Mouse (Mus musculus) heart, embryonic 13.5 days (tissue): ENCODE measurements around the gene Zfp454. TPM values are rescaled to one million over a fixed set of nuclear protein-coding genes. Genes with fewer than 3 reads are reported as not detected.

Source experiments
- ATAC-seq: fragments of 200-750 bp; cut with Nextera tagmentation; 2 replicates; pipeline ENCODE4 v1.8.0; 2017; ENCODE audit warnings: moderate TSS enrichment; ENCODE audit not compliant: insufficient number of reproducible peaks, low FRiP score, low TSS enrichment; ENCODE audit errors: extremely low read depth
- H3K27ac ChIP-seq: fragments of 300-500 bp; sonication (generic); replicated peaks from 2 replicates; pipeline ENCODE4 v1.5.1; 2015; ENCODE audit warnings: moderate library complexity, mild to moderate bottlenecking, inconsistent platforms
- H3K27me3 ChIP-seq: fragments of 300-500 bp; sonication (generic); replicated peaks from 2 replicates; pipeline ENCODE4 v1.6.1; 2015; ENCODE audit warnings: mild to moderate bottlenecking, inconsistent platforms
- H3K36me3 ChIP-seq: fragments of 300-500 bp; sonication (generic); 2 replicates; pipeline ENCODE4 v1.6.1; 2015; ENCODE audit warnings: mild to moderate bottlenecking, inconsistent platforms
- H3K4me1 ChIP-seq: fragments of 300-500 bp; sonication (generic); 2 replicates; pipeline ENCODE4 v1.6.1; 2015; ENCODE audit warnings: inconsistent platforms
- H3K4me2 ChIP-seq: fragments of 300-500 bp; sonication (generic); 2 replicates; pipeline ENCODE4 v1.6.1; 2015; ENCODE audit warnings: inconsistent platforms, mild to moderate bottlenecking, moderate library complexity
- H3K4me3 ChIP-seq: fragments of 300-500 bp; sonication (generic); 2 replicates; pipeline ENCODE4 v1.5.1; 2015; ENCODE audit warnings: moderate library complexity, mild to moderate bottlenecking, inconsistent platforms
- H3K9ac ChIP-seq: fragments of 300-500 bp; sonication (generic); 2 replicates; pipeline ENCODE4 v1.6.1; 2015; ENCODE audit warnings: inconsistent platforms, mild to moderate bottlenecking, moderate library complexity
- H3K9me3 ChIP-seq: fragments of 300-500 bp; sonication (generic); 2 replicates; pipeline ENCODE4 v1.6.1; 2016; ENCODE audit warnings: inconsistent platforms
- WGBS: fragments of 180-500 bp; shearing (Covaris S2); methylation state at CpG from one replicate; pipeline ENCODE4 v1.1.7; 2015; ENCODE audit warnings: mixed read lengths; 5-methylcytosine and 5-hydroxymethylcytosine counted together
- polyA plus RNA-seq: library from polyadenylated mRNA; unstranded; fragments of >200 nt; fragmentation: Nextera tagmentation; extraction: Ambion mirVana; gene quantifications from 2 replicates; pipeline ENCODE4 v1.2.1, GENCODE M21; 2015

Zfp454 gene
- polyA plus RNA-seq, 1 experiment from 2014 or later: 2.7 TPM

DNA sequence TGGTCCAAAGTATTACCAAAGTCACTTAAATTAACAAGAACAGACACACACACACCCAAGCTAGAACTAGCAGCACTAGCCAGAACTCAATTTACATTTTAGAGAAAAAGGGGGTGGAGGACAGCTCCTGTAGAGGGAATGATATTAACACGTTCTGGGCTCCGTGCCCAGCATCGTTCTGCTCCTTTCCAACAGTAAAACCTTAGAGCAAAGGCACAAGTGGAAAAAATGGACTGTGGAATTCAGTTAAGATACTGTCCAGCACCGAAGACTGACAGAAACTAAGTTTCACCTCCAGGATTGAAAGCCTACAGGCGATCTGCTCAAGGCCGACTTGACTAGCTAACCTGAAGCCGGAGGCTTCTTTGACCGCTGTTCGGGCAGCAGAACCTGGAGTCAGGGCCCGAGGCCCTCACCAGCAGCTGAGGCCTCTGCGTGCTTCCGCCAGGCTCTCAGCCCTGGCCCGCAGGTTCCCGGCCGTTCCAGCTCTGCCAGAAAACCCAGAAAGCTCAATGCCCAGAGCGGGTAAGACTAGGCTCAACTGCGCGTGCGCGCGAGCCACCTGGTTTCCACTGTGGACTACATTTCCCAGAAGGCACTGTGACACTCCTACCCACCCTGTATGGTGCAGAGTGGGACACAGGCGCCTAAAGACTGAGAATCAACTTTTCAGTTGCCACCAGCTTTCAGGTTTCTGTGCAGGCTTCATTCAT, 46.3 kb downstream of the Zfp454 start, which contains the start of gene Zfp879:
Gene Zfp879 (minus strand): TSS at position 530 of the 713 bp plus-strand sequence.
- H3K4me3 ChIP-seq: peak within 1 kb of the TSS; percentile 56
- H3K4me2 ChIP-seq: peak within 1 kb of the TSS; percentile 80
- H3K4me1 ChIP-seq: peaks cover 12% of the 10 kb centered on the region
- no peaks in the 10 kb centered on the region for H3K9me3 ChIP-seq
- no peaks in the 10 kb centered on the region for H3K36me3 ChIP-seq
- peak within 1 kb of the TSS; percentile 86 for H3K9ac ChIP-seq
- peak; percentile 85 for ATAC-seq
- peaks cover 16% of the 10 kb centered on the region; the same call in 1 of the 2 replicates for H3K27me3 ChIP-seq
- H3K27ac ChIP-seq: peak within 1 kb of the TSS; percentile 92
- WGBS: 13% methylated on average over 22 of the region's 22 CpGs

DNA sequence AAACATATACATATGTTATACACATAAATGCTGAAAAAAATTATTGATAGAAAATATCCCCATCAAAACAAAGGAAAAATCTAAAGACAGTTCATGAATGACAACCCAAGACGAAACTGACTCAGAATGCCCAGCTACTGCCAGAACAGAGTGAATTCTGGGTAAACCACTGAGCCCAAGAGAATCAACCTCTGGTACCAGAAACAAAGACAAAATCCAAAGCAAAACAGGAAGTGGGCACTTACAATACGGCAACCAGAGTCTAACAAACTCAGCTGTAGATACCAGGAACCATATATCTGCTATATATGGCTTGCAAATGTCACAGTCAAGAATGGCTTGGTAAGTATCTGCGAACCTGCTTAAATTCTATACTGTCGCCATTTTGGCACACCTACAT, 51.7 kb downstream of the Zfp454 start:
- WGBS: 68% methylated on average over 4 of the region's 4 CpGs

DNA sequence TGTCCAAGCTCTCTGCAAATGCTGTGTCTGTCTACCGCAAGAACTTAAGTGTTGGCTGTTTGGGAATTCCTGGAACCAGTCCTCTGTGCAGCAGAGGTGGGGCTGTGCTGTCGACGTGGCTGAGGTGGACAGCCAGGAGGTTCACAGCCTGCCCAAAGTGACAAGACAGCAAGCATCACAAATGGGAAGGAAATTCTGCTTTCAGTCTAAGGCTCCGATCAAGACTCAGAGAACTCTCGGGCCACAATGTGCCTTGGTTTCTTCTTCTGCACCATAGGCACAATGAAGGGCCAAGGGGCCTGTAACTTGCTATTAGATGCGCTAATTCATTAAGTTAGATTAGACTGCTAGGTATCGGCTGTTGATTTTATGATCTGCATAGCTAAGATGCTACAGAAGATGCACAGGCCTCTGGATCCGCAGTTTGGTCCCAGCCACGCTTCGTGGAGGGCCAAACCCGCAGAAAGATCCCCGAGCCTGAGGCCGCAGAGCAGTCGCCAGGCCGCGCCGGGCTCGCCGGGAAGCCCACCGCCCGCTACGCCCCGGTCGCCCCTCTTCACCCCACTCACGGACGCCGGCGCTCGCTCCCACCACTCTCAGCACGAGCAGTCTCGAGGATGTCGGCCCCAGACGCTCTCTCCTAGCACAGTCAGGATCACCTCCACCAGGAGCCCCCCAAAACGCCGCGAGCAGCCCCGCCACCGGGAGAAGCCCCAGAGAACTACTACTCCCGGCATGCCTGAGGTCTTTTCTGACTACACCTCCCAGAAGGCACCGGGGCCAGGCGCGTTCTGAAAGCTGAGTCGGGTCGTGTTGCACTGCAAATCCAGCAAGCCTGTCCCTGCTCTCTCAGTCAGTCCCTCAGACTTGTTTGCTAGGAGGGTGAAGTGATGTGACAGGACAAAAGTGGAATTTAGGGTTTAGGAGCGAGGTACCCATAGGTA, 60.2 kb downstream of the Zfp454 start, which contains the start of gene Zfp354c:
Gene Zfp354c (minus strand): TSS at position 715 of the 944 bp plus-strand sequence.
- no peaks in the 10 kb centered on the region for H3K27me3 ChIP-seq
- H3K36me3 ChIP-seq: peaks cover 43% of the 10 kb centered on the region
- H3K4me2 ChIP-seq: peak within 1 kb of the TSS; percentile 80
- ATAC-seq: peak; percentile 89
- H3K4me3 ChIP-seq: peak within 1 kb of the TSS; percentile 92
- peak within 1 kb of the TSS; percentile 53 for H3K27ac ChIP-seq
- WGBS: 1% methylated on average over 45 of the region's 45 CpGs
- H3K9me3 ChIP-seq: peaks cover 5% of the 10 kb centered on the region
- H3K9ac ChIP-seq: peak within 1 kb of the TSS; percentile 94
- H3K4me1 ChIP-seq: peaks cover 12% of the 10 kb centered on the region

More for the DNA sequence above, 51.7 kb downstream of the Zfp454 start:
- ATAC-seq: no peak
- Histone ChIP-seq H3K4me3 (no peak overlapping the region), H3K36me3 (peaks cover 20% of the 10 kb centered on the region), H3K4me2 (no peak overlapping the region), H3K27ac (no peak overlapping the region), H3K27me3 (no peaks in the 10 kb centered on the region), H3K4me1 (peaks cover 4% of the 10 kb centered on the region; the same call in 1 of the 2 replicates), H3K9ac (no peak overlapping the region), H3K9me3 (peaks cover 20% of the 10 kb centered on the region)

DNA sequence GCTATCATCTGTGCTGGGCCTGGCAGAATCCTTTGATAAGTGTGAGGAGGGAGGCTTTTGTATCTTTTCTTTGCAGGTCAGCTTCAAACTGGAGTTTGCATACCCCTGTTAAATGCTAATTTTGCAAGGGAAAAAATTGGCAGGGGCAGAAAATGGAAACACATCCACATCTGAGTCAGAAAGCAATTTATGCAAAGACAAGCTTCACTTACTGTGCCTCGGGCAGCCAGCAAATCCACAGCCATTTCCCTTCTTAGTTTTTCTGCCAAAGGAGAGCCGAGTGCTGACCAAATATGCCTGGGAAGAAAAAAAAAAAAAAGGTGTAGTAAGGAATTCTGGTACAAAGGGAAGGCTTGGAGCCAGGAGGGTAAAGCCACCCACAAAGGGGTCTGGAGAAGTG, 61.2 kb downstream of the Zfp454 start:
- Histone ChIP-seq H3K27ac (no peak overlapping the region), H3K4me3 (peak overlapping the region; percentile 92), H3K9ac (peak overlapping the region; percentile 94; the same call in 1 of the 2 replicates), H3K4me2 (peak overlapping the region; percentile 80), H3K4me1 (peaks cover 12% of the 10 kb centered on the region), H3K9me3 (no peaks in the 10 kb centered on the region), H3K36me3 (peaks cover 48% of the 10 kb centered on the region), H3K27me3 (no peaks in the 10 kb centered on the region)
- 57% methylated on average over 2 of the region's 2 CpGs for WGBS
- no peak for ATAC-seq

Other genes with a start within 250 kb of the Zfp454 start
- gene Zfp354c, start 59.9 kb downstream of the Zfp454 start, polyA plus RNA-seq: 12.6 and 13.5 TPM in 2 replicates
- 0.31 and 0.49 TPM in 2 replicates for gene Zfp879, start 46.1 kb downstream of the Zfp454 start, polyA plus RNA-seq
- not detected in 2 replicates for gene Grm6, start 37.0 kb downstream of the Zfp454 start, polyA plus RNA-seq
- gene Zfp2, start 28.5 kb upstream of the Zfp454 start, polyA plus RNA-seq: 6.9 and 8.4 TPM in 2 replicates
- gene Zfp354b, start 44.0 kb upstream of the Zfp454 start, polyA plus RNA-seq: 0.88 and 1.0 TPM in 2 replicates
- gene 4933414I15Rik, start 56.1 kb upstream of the Zfp454 start, polyA plus RNA-seq: not detected in 2 replicates
- gene Prop1, start 66.1 kb upstream of the Zfp454 start, polyA plus RNA-seq: not detected in 2 replicates
- gene Olfr1378, start 78.9 kb upstream of the Zfp454 start, polyA plus RNA-seq: not detected in 2 replicates
- not detected in 2 replicates for gene Olfr1377, start 94.3 kb upstream of the Zfp454 start, polyA plus RNA-seq
- not detected in 2 replicates for gene Olfr51, start 115.9 kb upstream of the Zfp454 start, polyA plus RNA-seq
- not detected in 2 replicates for gene Olfr54, start 126.6 kb upstream of the Zfp454 start, polyA plus RNA-seq
- gene Olfr1375, start 160.5 kb upstream of the Zfp454 start, polyA plus RNA-seq: not detected in 2 replicates
- 5.1 and 5.3 TPM in 2 replicates for gene Zfp354a, start 171.6 kb upstream of the Zfp454 start, polyA plus RNA-seq